In genomic region chr5:53314404-53315167, GRCm38 (mm10) we compare ENCODE assay signal across 21 mouse cellular contexts. TPM values are rescaled to one million over a fixed set of nuclear protein-coding genes. Genes with fewer than 3 reads are reported as not detected.
DNase-seq lines count a peak whose midpoint lies in the region; ATAC-seq lines count a peak whose summit lies in the region.
"Had no signal": no experiment of that assay in that cellular context is flagged by ENCODE, and none has a peak within 500 bp of the region (broad histone marks: within the 10 kb centered on the region; RNA-seq: fewer than 3 reads in every experiment).

No protein-coding gene starts in this region.

- intact Hi-C loops in heart, postnatal 14 days (cut with DNase I) = no loop called here

- peak; percentile 13 for DNase-seq in lung, postnatal 36 days
- no peak for DNase-seq in lung, postnatal 14 days
- DNase-seq in gastrocnemius, postnatal 10 days = peak; percentile 17
- peak; percentile 21 to 44 for DNase-seq in heart, postnatal 14 days
- no peak for DNase-seq in right cerebral cortex, postnatal 10 days (ENCODE audit: low spot score in 2 of 2)
- DNase-seq in forebrain, embryonic 11.5 days (ENCODE audit: low spot score) = no peak
- DNase-seq: cerebellum, adult 9-11 months; kidney, adult 8-10 months; kidney, postnatal 25 days; layer of hippocampus, adult 9-11 months; liver, embryonic 13.5 days; right cerebral cortex, postnatal 14 days; thymus, postnatal 14 days had no signal

- H3K4me1 ChIP-seq in forebrain, embryonic 11.5 days (replicated peaks; ENCODE audit: control insufficient read depth, insufficient read depth, low read length) = no peaks in the 10 kb centered on the region
- H3K4me1 ChIP-seq: forebrain, embryonic 15.5 days; liver, embryonic 13.5 days; lung, embryonic 15.5 days; midbrain, embryonic 13.5 days had no signal

- no peaks in the 10 kb centered on the region for H3K9me3 ChIP-seq in forebrain, embryonic 11.5 days (ENCODE audit: control insufficient read depth, low read length)
- H3K9me3 ChIP-seq: forebrain, embryonic 15.5 days; G1E; hindbrain, embryonic 10.5 days; liver, embryonic 13.5 days; lung, embryonic 15.5 days; midbrain, embryonic 13.5 days had no signal

- WGBS in forebrain, embryonic 11.5 days = 94% methylated on average over 13 of the region's 13 CpGs

- no peak overlapping the region for H3K4me2 ChIP-seq in forebrain, embryonic 11.5 days (ENCODE audit: low read depth, low read length, severe bottlenecking)
- H3K4me2 ChIP-seq: forebrain, embryonic 15.5 days; liver, embryonic 13.5 days; lung, embryonic 15.5 days; midbrain, embryonic 13.5 days had no signal

- no peaks in the 10 kb centered on the region for H3K27me3 ChIP-seq in forebrain, embryonic 11.5 days (ENCODE audit: control insufficient read depth, insufficient read depth, low read length)
- H3K27me3 ChIP-seq: forebrain, embryonic 15.5 days; liver, embryonic 13.5 days; lung, embryonic 15.5 days; midbrain, embryonic 13.5 days had no signal

- H3K4me3 ChIP-seq in forebrain, embryonic 11.5 days (ENCODE audit: low read depth, low read length) = no peak overlapping the region
- H3K4me3 ChIP-seq: erythroblast, embryonic 14.5 days; forebrain, embryonic 15.5 days; hindbrain, embryonic 10.5 days; liver, embryonic 13.5 days; lung, embryonic 15.5 days; midbrain, embryonic 13.5 days had no signal

- no peak overlapping the region for H3K27ac ChIP-seq in forebrain, embryonic 11.5 days (ENCODE audit: low read depth, low read length)
- H3K27ac ChIP-seq: forebrain, embryonic 15.5 days; hindbrain, embryonic 10.5 days; liver, embryonic 13.5 days; lung, embryonic 15.5 days; midbrain, embryonic 13.5 days had no signal

- H3K9ac ChIP-seq in forebrain, embryonic 11.5 days (ENCODE audit: low read length) = no peak overlapping the region
- H3K9ac ChIP-seq: forebrain, embryonic 15.5 days; liver, embryonic 13.5 days; lung, embryonic 15.5 days; midbrain, embryonic 13.5 days had no signal

- ATAC-seq in neutrophil, adult 5-6 weeks (ENCODE audit: extremely low read depth, insufficient number of reproducible peaks, low FRiP score, poor library complexity, severe bottlenecking) = 0 out of 2 replicates have a peak, but pooled peaks have one; percentile 16
- ATAC-seq in forebrain, embryonic 11.5 days (replicated peaks; ENCODE audit: low FRiP score) = no peak
- ATAC-seq: CD4-positive, CD25-positive, alpha-beta regulatory T cell, adult 4 months; forebrain, embryonic 15.5 days; midbrain, embryonic 13.5 days had no signal

- no peaks in the 10 kb centered on the region for H3K36me3 ChIP-seq in forebrain, embryonic 11.5 days (ENCODE audit: control insufficient read depth, insufficient read depth, low read length)
- H3K36me3 ChIP-seq: forebrain, embryonic 15.5 days; G1E; hindbrain, embryonic 10.5 days; liver, embryonic 13.5 days; lung, embryonic 15.5 days; midbrain, embryonic 13.5 days had no signal

RNA-seq across cellular contexts. Expression of gene Smim20, which starts 47.7 kb away (rescaled TPM):
- total RNA-seq in gastrocnemius, postnatal 10 days (2021) = 100 to 1,000 TPM in 1 of 2 experiments, 10 to 100 TPM in 1; 94.9 to 103 TPM
- 10 to 100 TPM; 80.5 to 80.8 TPM for total RNA-seq in heart, postnatal 14 days (2021)
- 31.4 and 35.5 TPM in 2 replicates for total RNA-seq in neutrophil, adult 5-6 weeks (2017)
- polyA plus RNA-seq in forebrain, embryonic 11.5 days (2014; fragmentation: Nextera tagmentation; extraction: Ambion mirVana) = 71.3 and 75.4 TPM in 2 replicates

Comparison
In these comparisons a context has a peak if more than half of its experiments do, and no peak if none do; other contexts are left out.
1. DNase-seq: peak in lung, postnatal 36 days (single experiment), gastrocnemius, postnatal 10 days (single experiment) and heart, postnatal 14 days (2 of 2); none in lung, postnatal 14 days (single experiment), right cerebral cortex, postnatal 10 days (0 of 2) and forebrain, embryonic 11.5 days (single experiment).